Mouse (Mus musculus): Measurements from ENCODE around the gene Nufip1.

DNA sequence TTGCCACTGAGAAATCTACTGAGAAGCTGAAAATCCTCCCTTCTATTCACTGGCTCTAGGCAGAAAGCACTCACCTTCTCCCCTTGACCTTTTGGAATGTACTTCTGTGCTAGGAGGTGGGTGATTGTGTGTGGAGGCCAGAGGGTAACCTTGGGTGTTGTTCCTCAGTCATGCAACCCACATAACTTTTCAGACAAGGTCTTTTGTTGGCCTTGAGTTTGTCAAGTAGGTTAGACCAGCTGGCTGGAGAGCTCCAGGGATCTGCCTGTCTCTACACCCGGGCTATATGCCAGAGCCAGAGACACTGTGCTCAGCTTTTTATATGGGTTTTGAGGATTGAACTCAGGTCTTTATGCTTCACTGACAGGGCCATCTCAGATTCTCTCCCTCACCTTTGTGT, 36.5 kb upstream of the Nufip1 start:
- TF ChIP-seq HCFC1 (IDR thresholded peaks at IDR 0.05; ENCODE audit: borderline replicate concordance, insufficient read depth, low read length) (no peak), CHD2 (IDR thresholded peaks at IDR 0.05; ENCODE audit: low read depth, low read length) (no peak), ZC3H11A (IDR thresholded peaks at IDR 0.05; ENCODE audit: borderline replicate concordance, low read depth, low read length) (no peak)
